Mouse (Mus musculus) C2C12 (cell line): ENCODE data around the gene Spata9.

ENCODE experiments used
- CTCF ChIP-seq: IDR thresholded peaks from one replicate; pipeline ENCODE4 v1.5.1; 2011; ENCODE audit not compliant: control insufficient read depth, insufficient read depth, insufficient read length
- FOSL1 ChIP-seq: IDR thresholded peaks from one replicate; pipeline ENCODE4 v1.8.0; 2011; ENCODE audit warnings: mild to moderate bottlenecking, low read length; ENCODE audit not compliant: poor library complexity, insufficient read depth, severe bottlenecking
- MAX ChIP-seq: IDR thresholded peaks from one replicate; pipeline ENCODE4 v1.6.1; 2011; ENCODE audit warnings: mild to moderate bottlenecking, control low read depth
- MYOG ChIP-seq: IDR thresholded peaks from one replicate; pipeline ENCODE4 v1.6.1; 2011; ENCODE audit not compliant: control insufficient read depth, insufficient read length; ENCODE audit errors: extremely low read depth
- USF1 ChIP-seq: IDR thresholded peaks from one replicate; pipeline ENCODE4 v1.6.1; 2011; ENCODE audit warnings: low read depth, mild to moderate bottlenecking, control low read depth, moderate library complexity

GRCm38 (mm10) chr13:75941518-75942295 lies 25.2 kb upstream of the Spata9 start:
- TF ChIP-seq CTCF (no peak), USF1 (no peak), MAX (no peak), MYOG (no peak), FOSL1 (no peak)
